Mouse (Mus musculus) CH12F3 (cell line): ENCODE data around the gene Ccdc149.

Source experiments
- in situ Hi-C: fragments of 300-500 bp; cut with MboI; formaldehyde crosslinking; loops from 2 replicates; pipeline ENCODE4 v1.14.3; 2020; ENCODE audit warnings: low sequenced_read_pairs

Ccdc149 gene

GRCm38 (mm10) chr5:52470991-52471801, at the start of gene Ccdc149:
Gene Ccdc149, minus strand, starts transcription at chr5:52471521.
- in situ Hi-C loops, result no loop called here

DNA sequence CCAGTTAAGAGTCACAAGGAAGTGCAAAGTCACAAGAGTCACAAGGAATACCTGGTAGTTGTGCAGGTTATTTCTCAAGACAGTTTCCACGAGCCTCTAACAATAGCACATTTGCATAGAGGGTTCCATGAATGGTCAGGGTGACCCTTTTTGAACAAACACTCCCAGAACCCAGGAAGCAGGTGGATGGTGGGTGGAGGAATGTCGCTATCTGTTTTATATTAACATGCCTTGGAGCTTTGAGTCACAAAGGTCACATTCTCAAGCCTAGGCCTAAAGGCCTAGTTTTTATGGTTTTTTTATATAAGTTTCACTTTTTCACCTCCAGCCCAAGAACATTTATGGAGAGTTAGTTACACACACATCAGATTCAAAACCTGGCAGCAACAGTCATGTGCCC, 48.6 kb upstream of the Ccdc149 start:
- in situ Hi-C loops, result no loop called here

GRCm38 (mm10) chr5:52516072-52516476, 44.8 kb upstream of the Ccdc149 start:
- in situ Hi-C loops, result no loop called here

GRCm38 (mm10) chr5:52515246-52516021, 44.1 kb upstream of the Ccdc149 start:
- in situ Hi-C loops, result no loop called here

- in situ Hi-C loops, result no loop called here
Measured at GRCm38 (mm10) chr5:52511089-52511488, 39.8 kb upstream of the Ccdc149 start.

DNA sequence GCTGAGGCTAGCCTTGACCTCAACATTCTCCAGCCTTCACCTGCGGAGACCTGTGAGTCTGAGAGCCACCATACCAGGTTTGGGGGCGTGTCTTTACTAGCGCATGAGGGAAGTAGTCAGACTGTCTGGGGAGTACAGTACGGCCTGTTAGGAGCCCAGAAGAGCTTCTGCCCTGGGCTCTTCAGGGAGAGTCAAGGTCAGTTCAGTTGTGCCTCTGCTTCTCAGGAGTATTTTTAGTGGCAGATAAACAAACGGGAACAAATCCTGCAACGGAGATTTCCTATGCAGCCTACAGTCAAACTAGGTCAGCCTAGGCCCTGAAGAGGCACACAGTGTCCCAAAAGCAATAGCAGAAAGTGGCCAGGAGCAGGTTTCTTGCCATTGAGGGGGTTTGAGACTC, 38.1 kb upstream of the Ccdc149 start:
- in situ Hi-C loops, result no loop called here

- in situ Hi-C loops, result no loop called here
Measured at GRCm38 (mm10) chr5:52504666-52505065, 33.3 kb upstream of the Ccdc149 start.

DNA sequence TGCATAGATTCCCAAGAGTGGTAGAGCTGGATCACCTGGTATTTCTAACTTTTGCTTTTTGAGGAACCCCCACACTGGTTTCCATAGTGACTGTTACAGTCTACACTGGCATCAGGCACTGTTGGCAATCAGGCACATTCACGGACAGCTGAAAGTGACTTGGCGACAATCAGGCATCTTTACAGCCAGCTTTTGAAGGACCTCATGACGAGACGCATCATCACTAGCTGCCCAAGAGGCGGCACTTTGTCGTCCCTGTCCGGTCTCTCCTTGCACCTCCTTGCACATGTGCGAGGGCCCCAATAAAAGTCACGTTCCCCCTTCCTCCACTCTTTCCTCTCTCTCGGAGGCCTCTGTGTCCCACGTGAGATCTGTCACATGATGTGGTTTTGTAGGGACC, 32.8 kb upstream of the Ccdc149 start:
- in situ Hi-C loops, result no loop called here

GRCm38 (mm10) chr5:52495671-52496070, 24.4 kb upstream of the Ccdc149 start:
- in situ Hi-C loops, result no loop called here

DNA sequence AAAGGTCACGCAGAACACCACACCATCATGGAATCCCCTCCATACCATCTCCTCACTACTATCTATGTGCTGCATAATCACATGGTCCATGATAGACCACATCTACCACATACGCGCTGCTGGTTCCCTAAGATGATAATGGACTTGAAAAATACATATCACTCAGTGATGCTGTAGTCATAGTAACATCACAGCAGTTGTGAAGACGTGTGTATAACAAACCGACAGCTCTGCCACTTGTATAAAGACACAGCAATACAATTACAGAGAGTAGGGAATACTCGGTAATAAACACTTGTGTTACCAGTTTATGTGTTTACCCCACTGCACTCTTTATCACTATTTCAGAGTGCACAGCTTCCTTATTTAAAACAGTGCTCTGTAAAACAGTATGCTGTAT, 20.2 kb upstream of the Ccdc149 start:
- in situ Hi-C loops, result no loop called here

- in situ Hi-C loops, result no loop called here
Measured at GRCm38 (mm10) chr5:52487559-52488430, 16.5 kb upstream of the Ccdc149 start.

DNA sequence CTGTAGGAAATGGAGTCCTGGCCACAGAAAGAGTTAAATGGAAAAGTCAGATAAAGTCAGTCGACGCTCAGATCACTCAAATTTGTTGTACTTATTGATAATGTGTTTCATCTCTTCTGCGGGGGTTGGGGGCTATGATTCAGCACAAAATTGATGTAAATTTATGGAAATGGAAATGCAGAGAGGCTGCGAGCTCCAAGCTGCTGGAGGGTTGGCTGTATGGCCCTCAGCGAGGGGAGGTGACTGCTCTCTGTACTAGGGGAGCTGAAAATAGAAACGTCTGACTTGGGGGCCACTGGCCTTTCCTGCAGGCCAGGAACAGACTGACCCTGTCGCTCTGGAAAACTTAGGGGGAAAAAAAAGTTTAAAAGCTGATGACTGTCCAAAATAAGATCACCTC, 5.5 kb upstream of the Ccdc149 start:
- in situ Hi-C loops, result no loop called here

DNA sequence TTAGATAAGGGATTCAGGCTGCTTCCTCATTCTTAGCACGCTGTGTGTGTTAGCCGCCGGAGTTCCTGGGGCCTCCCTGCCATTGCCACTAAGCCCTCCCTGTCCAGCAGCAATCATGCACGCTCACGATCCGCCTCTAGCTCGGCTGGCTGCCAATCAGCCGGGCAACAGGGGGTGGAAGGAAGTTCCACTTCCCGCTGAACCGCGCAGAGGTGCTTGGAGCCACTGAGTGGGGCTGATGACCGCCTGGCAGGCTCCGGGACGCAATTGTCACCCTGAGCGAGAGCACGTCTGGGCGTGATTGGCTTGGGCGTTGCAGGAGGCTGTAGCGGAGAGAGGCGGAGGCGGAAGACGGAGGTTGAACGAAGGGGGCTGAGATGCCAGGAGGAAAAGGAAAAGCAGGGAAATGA, 5.0 kb upstream of the Ccdc149 start:
- in situ Hi-C loops, result no loop called here

- in situ Hi-C loops, result no loop called here
Measured at GRCm38 (mm10) chr5:52473988-52474387, 2.7 kb upstream of the Ccdc149 start.

GRCm38 (mm10) chr5:52470551-52470950, 770 bp downstream of the Ccdc149 start:
- in situ Hi-C loops, result no loop called here

DNA sequence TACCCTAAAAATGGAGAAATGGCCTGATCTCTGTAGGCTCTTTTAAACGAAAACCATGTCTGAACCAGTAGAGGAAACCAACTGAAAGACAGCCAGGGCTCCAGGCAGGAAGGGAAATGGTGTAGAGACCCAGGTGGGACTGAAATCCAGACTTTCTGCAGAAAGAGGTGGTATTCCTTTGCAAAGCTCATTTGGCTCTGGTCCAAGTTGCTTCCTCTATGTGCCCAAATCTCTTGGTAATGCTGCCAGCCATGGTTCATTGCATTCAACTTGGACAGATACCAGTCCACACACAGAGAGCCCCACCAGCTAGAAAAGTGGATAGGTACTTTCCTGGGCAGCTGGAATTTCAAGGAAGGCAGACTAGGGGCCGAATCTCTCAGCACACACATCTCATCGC, 3.5 kb downstream of the Ccdc149 start:
- in situ Hi-C loops, result no loop called here

- in situ Hi-C loops, result no loop called here
Measured at GRCm38 (mm10) chr5:52462447-52462846, 8.9 kb downstream of the Ccdc149 start.

GRCm38 (mm10) chr5:52461434-52462124, 9.7 kb downstream of the Ccdc149 start:
- in situ Hi-C loops, result no loop called here

DNA sequence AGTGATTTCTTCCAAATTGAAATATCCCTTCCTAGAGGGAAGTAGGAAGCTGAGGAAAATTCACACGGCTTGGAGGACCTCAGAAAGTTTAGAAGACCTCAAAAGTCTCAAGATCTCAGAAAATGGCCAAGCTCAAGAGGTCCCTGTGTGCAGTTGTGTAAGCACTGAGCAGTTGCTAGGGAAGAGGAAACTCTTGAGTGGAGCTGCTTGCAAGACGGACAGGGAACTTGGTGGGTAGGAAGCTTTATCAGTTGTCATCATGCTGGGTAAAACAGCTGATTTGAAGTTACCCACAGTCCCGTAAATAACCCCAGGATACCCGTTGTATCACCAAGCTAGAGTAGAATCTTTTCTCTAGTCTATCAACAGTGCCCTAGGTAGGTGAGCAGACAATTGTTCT, 12.0 kb downstream of the Ccdc149 start:
- in situ Hi-C loops, result no loop called here

- in situ Hi-C loops, result no loop called here
Measured at GRCm38 (mm10) chr5:52457154-52457553, 14.2 kb downstream of the Ccdc149 start.

DNA sequence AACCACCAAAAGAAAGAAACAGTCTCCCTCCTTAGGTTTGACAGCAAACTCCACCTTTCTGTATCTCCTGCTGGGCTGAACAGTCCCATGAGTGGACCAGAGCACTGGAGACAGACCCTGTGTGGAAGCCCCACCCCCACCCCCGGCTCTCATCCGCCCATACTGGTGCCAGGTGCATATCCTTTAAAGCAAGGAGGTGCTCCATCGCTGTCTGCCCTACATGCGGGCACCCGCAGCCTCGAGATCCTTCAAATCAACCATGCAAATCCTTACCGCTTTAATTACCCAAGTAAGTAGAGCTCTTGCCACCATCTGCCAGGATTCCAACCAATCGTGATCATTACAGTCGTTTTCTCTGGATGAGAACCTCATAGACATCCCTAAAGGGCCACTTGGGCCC, 20.5 kb downstream of the Ccdc149 start:
- in situ Hi-C loops, result no loop called here
